Mouse (Mus musculus) naive thymus-derived CD4-positive, alpha-beta T cell, adult 2 months (primary cell): ENCODE measurements at regions not wholly inside any gene's neighbourhood (a gene's known extent, or its start where the extent isn't known, plus 50 kb on each side); places are given as distances from the start of the nearest gene placed in this dataset.
A peak's percentile ranks its signal among the peaks of the same experiment; 100 is the strongest.
"Not testable (repeated sequence)": the region's sequence is repeated elsewhere in the genome, so short reads cannot be mapped to it uniquely, and the experiment has no call there.

Experiments
- DNase-seq: peaks from one replicate; pipeline ENCODE4 v3.0.0-alpha.2; 2011; ENCODE audit warnings: low read depth

- no peak for DNase-seq
These were observed 286.6 kb upstream of the Got2 start for GRCm38 (mm10) chr8:96174996-96175395.

GRCm38 (mm10) chr8:96164933-96165332 lies 276.6 kb upstream of the Got2 start:
- DNase-seq, result no peak

- DNase-seq, result no peak
These were observed 271.6 kb upstream of the Got2 start for GRCm38 (mm10) chr8:96159899-96160298.

- peak; percentile 3 for DNase-seq
These were observed 264.3 kb upstream of the Got2 start for GRCm38 (mm10) chr8:96152496-96153250.

- no peak for DNase-seq
These were observed 263.7 kb upstream of the Got2 start for GRCm38 (mm10) chr8:96152056-96152455.

DNA sequence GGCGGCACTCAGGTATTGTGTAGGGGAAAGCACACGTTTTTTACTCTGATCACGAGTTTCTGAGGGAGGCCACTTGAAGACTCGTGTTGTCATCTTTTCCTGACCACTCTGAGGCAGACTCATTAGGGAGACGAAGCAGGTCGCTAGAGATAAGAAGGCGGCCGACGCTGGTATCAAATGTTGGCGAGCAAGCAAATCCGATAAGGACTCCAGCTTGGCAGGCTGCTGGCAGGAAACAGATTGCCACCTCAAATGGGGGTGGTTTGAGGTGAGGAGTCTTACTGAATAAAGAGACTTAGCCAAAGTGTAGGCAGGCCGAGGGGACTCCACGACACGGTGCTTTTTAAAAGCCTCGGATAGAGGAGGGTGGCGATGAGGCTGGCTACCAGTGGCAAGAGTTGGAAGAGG lies 262.7 kb upstream of the Got2 start:
- no peak for DNase-seq

- DNase-seq, result no peak
These were observed 243.8 kb upstream of the Got2 start for GRCm38 (mm10) chr8:96132183-96132582.

DNA sequence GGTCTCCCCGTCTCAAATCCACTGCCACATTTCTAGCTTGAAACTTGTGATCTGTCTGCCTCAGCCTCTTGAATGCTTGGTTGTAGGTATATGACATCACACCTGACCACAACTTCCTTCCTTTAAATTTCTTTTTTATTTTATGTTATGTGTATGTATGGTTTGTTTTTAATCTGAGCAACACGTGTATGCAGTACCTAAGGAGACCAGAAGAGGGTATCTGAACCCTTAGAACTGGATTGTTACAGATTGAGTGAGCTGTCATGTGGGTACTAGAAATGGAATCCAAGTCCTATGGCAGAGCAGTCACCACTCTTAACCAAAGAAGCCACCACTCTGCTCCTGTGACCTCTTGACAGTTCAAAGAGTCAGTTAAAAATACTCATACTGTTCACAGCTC lies 240.0 kb upstream of the Got2 start:
- no peak for DNase-seq

- DNase-seq, result no peak
These were observed 212.5 kb upstream of the Got2 start for GRCm38 (mm10) chr8:96100817-96101216.

DNA sequence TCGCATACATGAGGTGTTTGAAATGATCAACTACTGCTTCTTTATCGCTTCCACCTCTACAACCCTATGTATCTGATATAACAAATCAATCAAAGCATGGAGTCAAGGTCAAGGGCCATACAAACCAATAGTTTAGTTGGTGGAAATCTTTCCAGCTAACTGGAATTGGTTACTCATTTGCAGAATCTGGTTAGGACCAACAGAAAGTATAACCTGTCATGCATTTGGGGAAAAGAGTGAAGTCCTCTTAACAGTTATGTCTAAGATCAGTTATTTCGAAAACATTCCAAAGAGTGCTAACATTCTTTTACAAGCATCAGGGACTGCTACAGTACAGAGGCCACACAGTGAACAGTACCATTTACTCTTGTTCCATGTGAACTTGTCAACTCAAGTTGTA lies 204.6 kb upstream of the Got2 start:
- DNase-seq, result no peak

GRCm38 (mm10) chr8:96090231-96090630 lies 201.9 kb upstream of the Got2 start:
- no peak for DNase-seq

- DNase-seq, result no peak
These were observed 180.0 kb upstream of the Got2 start for GRCm38 (mm10) chr8:96068306-96068705.

DNA sequence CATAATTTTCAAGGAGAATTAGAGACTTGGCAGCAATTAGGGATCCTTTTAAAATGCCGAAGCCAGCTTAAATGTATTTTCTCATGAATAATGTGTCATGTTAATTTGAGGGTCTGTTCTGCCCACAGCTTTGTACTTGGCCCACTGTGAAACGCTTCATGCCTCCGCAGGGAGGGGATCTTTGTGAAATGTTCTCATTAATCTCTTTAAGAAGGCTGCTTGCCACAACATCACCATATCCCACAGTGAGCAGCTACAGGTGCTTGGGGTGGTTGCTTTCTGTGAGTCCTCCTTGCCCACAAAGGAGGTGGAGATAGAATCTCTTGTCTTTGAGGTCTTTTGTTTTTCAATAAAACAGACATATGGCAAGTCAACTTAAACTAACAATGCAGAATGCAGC lies 159.3 kb upstream of the Got2 start:
- DNase-seq, result no peak

DNA sequence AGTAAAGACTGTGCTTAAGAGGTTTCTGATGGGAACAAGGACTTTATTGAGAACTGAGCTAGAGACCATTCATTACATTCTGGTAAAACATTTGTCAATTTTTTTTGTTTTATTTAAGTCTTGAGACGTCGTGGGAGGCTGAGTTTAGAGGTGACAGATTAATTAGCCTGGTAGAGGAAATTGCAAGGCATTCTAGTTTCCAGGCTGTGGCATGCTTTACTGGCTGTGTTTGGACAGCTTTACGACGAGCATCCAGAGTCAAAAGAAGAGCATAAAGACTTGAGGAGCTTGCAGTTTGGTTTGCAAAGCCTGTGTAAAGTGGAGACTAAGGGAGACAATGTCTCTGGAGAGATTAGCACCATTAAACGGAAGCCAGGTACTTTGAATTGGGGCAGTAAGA lies 154.0 kb upstream of the Got2 start:
- DNase-seq, result no peak

- DNase-seq, result no peak
These were observed 151.9 kb upstream of the Got2 start for GRCm38 (mm10) chr8:96040216-96040615.

- not testable (repeated sequence) for DNase-seq
These were observed 130.4 kb upstream of the Got2 start for GRCm38 (mm10) chr8:96018742-96019141.

GRCm38 (mm10) chr8:96012002-96012401 lies 123.7 kb upstream of the Got2 start:
- no peak for DNase-seq

DNA sequence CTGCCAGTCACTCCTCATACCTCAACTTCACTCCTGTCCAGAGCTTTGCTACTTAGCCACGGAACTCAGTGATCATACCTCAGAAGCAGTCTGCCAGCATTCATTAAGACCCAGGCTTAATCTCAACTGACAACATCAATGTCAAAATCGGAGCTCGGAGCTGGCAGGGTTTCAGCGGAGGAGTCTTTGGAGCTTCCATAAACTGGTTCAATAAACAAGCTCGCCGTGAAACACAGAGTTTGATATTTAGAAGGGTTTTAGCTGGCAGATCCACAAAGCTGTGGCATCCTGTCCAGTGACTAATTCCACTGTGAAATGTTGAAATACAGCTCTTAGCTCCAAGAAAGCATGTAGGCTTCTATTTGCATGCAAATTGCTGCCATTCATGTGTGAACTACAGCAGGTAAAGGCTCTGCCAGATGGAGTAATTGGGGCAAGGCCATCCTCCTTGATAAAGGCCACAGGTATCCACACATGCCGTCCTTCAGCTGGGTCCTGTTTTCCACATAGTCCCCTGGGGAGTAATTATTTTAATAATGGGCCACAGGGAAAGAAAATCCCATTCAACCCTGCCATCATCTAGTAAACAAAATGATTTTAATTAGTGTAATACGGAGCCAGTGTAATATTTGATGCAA lies 103.6 kb upstream of the Got2 start:
- no peak for DNase-seq

- no peak for DNase-seq
These were observed 100.5 kb upstream of the Got2 start for GRCm38 (mm10) chr8:95988616-95989380.

GRCm38 (mm10) chr8:95987011-95987440 lies 98.7 kb upstream of the Got2 start:
- no peak for DNase-seq

- DNase-seq, result no peak
These were observed 98.1 kb upstream of the Got2 start for GRCm38 (mm10) chr8:95986410-95986809.

GRCm38 (mm10) chr8:95983690-95984089 lies 95.3 kb upstream of the Got2 start:
- DNase-seq, result no peak

DNA sequence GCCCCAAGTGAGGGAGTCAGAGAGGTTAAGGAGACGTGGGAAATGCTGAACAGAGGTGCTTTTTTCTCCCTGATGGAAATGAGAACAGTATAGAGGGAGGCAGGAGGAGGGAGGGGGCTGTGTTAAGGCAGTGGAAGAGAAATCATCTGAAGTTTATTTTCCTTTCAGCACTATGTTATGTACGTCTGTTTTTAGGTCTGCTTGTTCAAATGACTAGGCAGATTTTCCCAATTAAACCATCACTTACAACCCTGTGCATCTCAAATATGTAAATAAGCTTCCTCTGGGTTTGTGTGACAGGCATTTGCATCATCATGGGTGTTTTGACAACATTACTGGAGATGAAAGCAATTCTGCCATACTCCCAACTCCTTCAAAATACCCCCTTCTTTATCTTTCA lies 92.1 kb upstream of the Got2 start:
- DNase-seq, result no peak
